Mouse (Mus musculus): ENCODE measurements at regions not wholly inside any gene's neighbourhood (a gene's known extent, or its start where the extent isn't known, plus 50 kb on each side); places are given as distances from the start of the nearest gene placed in this dataset.

DNA sequence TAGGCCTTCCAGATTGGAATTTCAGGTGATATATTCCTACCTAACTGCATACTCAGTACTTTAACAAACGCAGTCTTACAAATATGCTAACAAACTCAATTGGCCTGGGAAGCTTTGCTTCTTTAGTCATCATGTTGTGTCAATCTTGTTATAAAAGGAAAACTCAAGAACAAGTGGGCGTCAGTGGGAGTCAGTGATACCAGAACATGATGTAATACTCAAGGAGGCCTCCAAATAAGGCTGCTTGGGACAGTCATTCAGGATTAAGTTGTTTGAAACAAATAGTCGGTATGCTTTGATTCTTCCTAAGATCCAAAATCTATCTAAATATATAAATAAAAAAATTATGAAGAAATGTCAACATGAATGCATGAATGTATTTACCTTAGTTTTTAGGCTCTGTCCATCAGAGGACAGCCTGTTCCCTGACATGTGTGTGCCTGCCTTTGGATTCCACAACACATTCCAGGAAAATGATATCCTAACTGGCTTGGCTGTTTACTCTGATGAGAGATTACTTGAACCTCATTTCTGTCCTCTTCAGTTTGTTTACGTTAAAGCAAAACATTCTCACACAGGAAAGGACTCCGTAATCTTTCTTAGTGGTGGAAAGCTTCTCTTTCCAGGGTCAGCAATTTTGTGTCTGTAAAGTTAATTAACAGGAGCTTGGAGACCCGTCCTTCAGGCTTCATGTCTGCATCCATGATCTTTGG, 345.7 kb upstream of the Marcks start:
- Histone ChIP-seq H3K27ac (no peak overlapping the region), H3K4me1 (replicated peaks) (no peaks in the 10 kb centered on the region), H3K27me3 (no peaks in the 10 kb centered on the region), H3K4me3 (replicated peaks) (no peak overlapping the region), H3K9me3 (replicated peaks) (no peaks in the 10 kb centered on the region), H3K36me3 (no peaks in the 10 kb centered on the region), H3K4me2 (no peak overlapping the region), H3K9ac (no peak overlapping the region)
- WGBS (ENCODE audit: insufficient replicate concordance) = 57% methylated on average over 6 of the region's 6 CpGs
- no peak for ATAC-seq (ENCODE audit: low read depth)
- no peak for DNase-seq

GRCm38 (mm10) chr10:37483521-37483920, 344.8 kb upstream of the Marcks start:
- H3K27me3 ChIP-seq = no peaks in the 10 kb centered on the region
- WGBS (ENCODE audit: insufficient replicate concordance) = 36% methylated on average over 4 of the region's 4 CpGs
- ATAC-seq (ENCODE audit: low read depth) = no peak

DNA sequence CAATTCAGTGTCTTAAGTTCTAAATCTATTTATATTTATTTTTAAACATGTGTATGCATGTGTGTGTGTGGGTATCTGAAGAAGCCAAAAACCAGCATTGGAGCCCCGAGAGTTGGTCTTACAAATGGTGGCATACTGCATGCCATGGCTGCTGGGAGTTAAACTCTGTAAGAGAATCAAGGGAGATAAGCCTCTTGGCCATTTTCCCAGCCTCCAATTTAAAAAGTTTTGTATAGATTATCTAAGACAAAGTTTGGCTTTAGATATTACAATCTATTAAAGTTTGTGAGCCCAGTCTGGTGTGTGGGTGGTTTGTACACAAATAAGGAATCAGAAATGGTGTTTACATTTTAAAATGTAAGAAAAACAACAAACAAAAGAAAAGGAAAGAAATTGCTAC, 343.2 kb upstream of the Marcks start:
- Histone ChIP-seq H3K27me3 (no peaks in the 10 kb centered on the region), H3K4me1 (replicated peaks) (no peaks in the 10 kb centered on the region), H3K9me3 (replicated peaks) (no peaks in the 10 kb centered on the region), H3K36me3 (no peaks in the 10 kb centered on the region), H3K27ac (no peak overlapping the region), H3K4me3 (replicated peaks) (no peak overlapping the region), H3K4me2 (no peak overlapping the region), H3K9ac (no peak overlapping the region)
- WGBS (ENCODE audit: insufficient replicate concordance) = 61% methylated on average over 1 of the region's 1 CpGs
- DNase-seq = no peak
- ATAC-seq (ENCODE audit: low read depth) = no peak

More at GRCm38 (mm10) chr10:37483521-37483920, 344.8 kb upstream of the Marcks start:
- no peaks in the 10 kb centered on the region for H3K36me3 ChIP-seq
- DNase-seq = no peak
- no peaks in the 10 kb centered on the region for H3K4me1 ChIP-seq (replicated peaks)
- H3K27ac ChIP-seq = no peak overlapping the region
- H3K4me3 ChIP-seq (replicated peaks) = no peak overlapping the region
- no peak overlapping the region for H3K9ac ChIP-seq
- no peaks in the 10 kb centered on the region for H3K9me3 ChIP-seq (replicated peaks)
- H3K4me2 ChIP-seq = no peak overlapping the region

GRCm38 (mm10) chr10:37480331-37480730, 341.6 kb upstream of the Marcks start:
- H3K36me3 ChIP-seq = no peaks in the 10 kb centered on the region
- no peak for DNase-seq

DNA sequence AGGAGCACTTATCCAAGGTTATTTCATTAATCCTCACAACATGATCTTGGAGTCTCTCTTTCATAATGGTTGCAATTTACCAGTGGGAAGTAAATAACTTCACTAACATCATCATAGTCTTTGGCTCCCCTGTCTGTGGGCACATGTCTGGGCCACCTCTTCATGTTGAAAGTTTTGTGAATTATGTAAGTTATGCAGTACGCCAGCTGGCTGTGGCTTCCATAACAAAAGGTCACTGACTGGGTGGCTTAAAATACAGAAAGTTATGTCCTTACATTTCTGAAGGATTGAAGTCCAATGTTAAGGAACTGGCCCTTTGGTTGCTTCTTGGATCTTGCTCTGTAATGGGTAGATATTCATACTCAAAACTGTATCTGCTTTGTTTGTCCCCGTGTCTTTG, 339.4 kb upstream of the Marcks start:
- H3K27me3 ChIP-seq = no peaks in the 10 kb centered on the region
- no peak for DNase-seq

More at GRCm38 (mm10) chr10:37480331-37480730, 341.6 kb upstream of the Marcks start:
- no peak overlapping the region for H3K27ac ChIP-seq
- no peak overlapping the region for H3K4me3 ChIP-seq (replicated peaks)
- H3K4me2 ChIP-seq = no peak overlapping the region
- no peaks in the 10 kb centered on the region for H3K4me1 ChIP-seq (replicated peaks)
- no peaks in the 10 kb centered on the region for H3K27me3 ChIP-seq
- H3K9ac ChIP-seq = no peak overlapping the region
- ATAC-seq (ENCODE audit: low read depth) = no peak
- no peaks in the 10 kb centered on the region for H3K9me3 ChIP-seq (replicated peaks)
- WGBS (ENCODE audit: insufficient replicate concordance) = 57% methylated on average over 1 of the region's 1 CpGs

GRCm38 (mm10) chr10:37473086-37473485, 334.4 kb upstream of the Marcks start:
- no peaks in the 10 kb centered on the region for H3K4me1 ChIP-seq (replicated peaks)
- no peak overlapping the region for H3K4me2 ChIP-seq
- WGBS (ENCODE audit: insufficient replicate concordance) = 67% methylated on average over 5 of the region's 5 CpGs
- H3K36me3 ChIP-seq = no peaks in the 10 kb centered on the region
- H3K9me3 ChIP-seq (replicated peaks) = no peaks in the 10 kb centered on the region
- H3K27ac ChIP-seq = no peak overlapping the region
- no peak overlapping the region for H3K4me3 ChIP-seq (replicated peaks)
- DNase-seq (no peak), ATAC-seq (ENCODE audit: low read depth) (no peak)
- H3K27me3 ChIP-seq = no peaks in the 10 kb centered on the region
- no peak overlapping the region for H3K9ac ChIP-seq

More for the DNA sequence above, 339.4 kb upstream of the Marcks start:
- ATAC-seq (ENCODE audit: low read depth) = no peak
- H3K36me3 ChIP-seq = no peaks in the 10 kb centered on the region
- no peak overlapping the region for H3K27ac ChIP-seq
- 66% methylated on average over 2 of the region's 2 CpGs for WGBS (ENCODE audit: insufficient replicate concordance)
- H3K4me1 ChIP-seq (replicated peaks) = no peaks in the 10 kb centered on the region
- no peak overlapping the region for H3K4me3 ChIP-seq (replicated peaks)
- no peak overlapping the region for H3K9ac ChIP-seq
- no peaks in the 10 kb centered on the region for H3K9me3 ChIP-seq (replicated peaks)
- H3K4me2 ChIP-seq = no peak overlapping the region

DNA sequence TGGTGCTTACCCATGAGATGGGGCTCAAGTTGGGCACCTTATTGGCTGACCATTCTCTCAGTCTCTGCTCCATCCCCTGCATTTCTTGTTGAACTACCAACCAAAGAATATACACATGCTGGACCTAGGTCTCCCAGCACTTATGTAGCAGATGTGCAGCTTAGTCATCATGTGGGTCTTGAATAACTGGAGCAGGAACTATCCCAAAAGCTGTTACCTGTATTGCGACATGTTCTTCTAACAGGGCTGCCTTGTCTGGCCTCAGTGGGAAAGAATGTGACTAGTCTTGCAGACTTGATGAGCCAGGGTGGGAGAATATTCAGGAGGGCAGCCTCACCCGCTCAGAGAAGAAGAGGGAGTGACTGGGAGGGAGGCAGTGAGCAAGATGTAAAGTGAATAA, 318.7 kb upstream of the Marcks start:
- H3K27ac ChIP-seq = no peak overlapping the region
- H3K4me2 ChIP-seq = no peak overlapping the region
- 68% methylated on average over 2 of the region's 2 CpGs for WGBS (ENCODE audit: insufficient replicate concordance)
- H3K9me3 ChIP-seq (replicated peaks) = no peaks in the 10 kb centered on the region
- no peak overlapping the region for H3K4me3 ChIP-seq (replicated peaks)
- DNase-seq (no peak), ATAC-seq (ENCODE audit: low read depth) (no peak)
- H3K27me3 ChIP-seq = no peaks in the 10 kb centered on the region
- no peaks in the 10 kb centered on the region for H3K4me1 ChIP-seq (replicated peaks)
- no peaks in the 10 kb centered on the region for H3K36me3 ChIP-seq
- H3K9ac ChIP-seq = no peak overlapping the region

- no peak overlapping the region for H3K4me3 ChIP-seq (replicated peaks)
- ATAC-seq (ENCODE audit: low read depth) = no peak
- DNase-seq = no peak
Observed at GRCm38 (mm10) chr10:37449894-37450293, 311.2 kb upstream of the Marcks start.

DNA sequence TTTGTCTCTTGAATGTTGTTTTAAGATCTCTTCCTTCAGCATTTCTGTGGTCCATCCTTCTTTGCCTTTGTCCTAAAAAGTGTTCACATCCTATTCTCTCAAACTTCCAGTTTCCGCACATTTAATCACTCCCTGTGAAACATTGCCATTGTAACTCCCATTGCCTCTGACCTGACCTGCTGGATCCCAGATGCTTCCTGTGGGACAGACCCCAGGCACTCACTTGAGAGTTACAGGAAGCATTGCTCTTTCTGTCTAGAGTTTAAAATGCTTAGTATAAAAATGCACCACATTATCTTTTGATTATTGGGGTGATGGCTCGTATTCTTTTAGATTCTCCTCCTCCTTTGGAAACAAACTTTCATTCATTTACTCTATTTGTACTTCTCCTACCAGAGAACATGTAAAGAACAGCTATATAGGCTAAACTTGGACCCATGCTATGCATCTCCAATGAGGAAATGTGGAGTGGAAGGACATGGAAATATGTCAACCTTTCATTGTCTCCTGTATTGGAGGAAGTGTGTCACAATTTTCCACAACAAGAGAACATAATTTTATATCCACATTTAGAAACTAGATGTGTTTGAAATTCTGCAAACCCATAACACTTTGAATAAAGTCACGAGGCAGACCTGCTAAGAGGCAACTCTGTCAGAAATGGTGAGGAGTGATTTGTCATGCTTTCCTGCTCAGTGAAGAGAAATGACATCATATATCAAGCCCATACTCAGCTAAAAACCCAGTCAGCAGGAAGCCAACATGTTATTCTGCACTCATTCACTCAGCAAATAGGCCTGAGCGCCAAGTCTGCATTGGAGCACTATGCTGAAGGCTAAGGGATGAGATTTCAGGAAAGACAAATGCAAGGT, 308.8 kb upstream of the Marcks start:
- Histone ChIP-seq H3K4me3 (replicated peaks) (no peak overlapping the region), H3K9ac (no peak overlapping the region), H3K27ac (no peak overlapping the region), H3K4me1 (replicated peaks) (no peaks in the 10 kb centered on the region), H3K4me2 (no peak overlapping the region), H3K36me3 (no peaks in the 10 kb centered on the region), H3K9me3 (replicated peaks) (no peaks in the 10 kb centered on the region), H3K27me3 (no peaks in the 10 kb centered on the region)
- WGBS (ENCODE audit: insufficient replicate concordance) = 57% methylated on average over 4 of the region's 4 CpGs
- DNase-seq (no peak), ATAC-seq (ENCODE audit: low read depth) (no peak)

More at GRCm38 (mm10) chr10:37449894-37450293, 311.2 kb upstream of the Marcks start:
- H3K36me3 ChIP-seq = no peaks in the 10 kb centered on the region
- WGBS (ENCODE audit: insufficient replicate concordance) = 67% methylated on average over 2 of the region's 2 CpGs
- H3K9ac ChIP-seq = no peak overlapping the region
- no peaks in the 10 kb centered on the region for H3K27me3 ChIP-seq
- no peak overlapping the region for H3K27ac ChIP-seq
- no peaks in the 10 kb centered on the region for H3K4me1 ChIP-seq (replicated peaks)
- H3K4me2 ChIP-seq = no peak overlapping the region
- no peaks in the 10 kb centered on the region for H3K9me3 ChIP-seq (replicated peaks)

DNA sequence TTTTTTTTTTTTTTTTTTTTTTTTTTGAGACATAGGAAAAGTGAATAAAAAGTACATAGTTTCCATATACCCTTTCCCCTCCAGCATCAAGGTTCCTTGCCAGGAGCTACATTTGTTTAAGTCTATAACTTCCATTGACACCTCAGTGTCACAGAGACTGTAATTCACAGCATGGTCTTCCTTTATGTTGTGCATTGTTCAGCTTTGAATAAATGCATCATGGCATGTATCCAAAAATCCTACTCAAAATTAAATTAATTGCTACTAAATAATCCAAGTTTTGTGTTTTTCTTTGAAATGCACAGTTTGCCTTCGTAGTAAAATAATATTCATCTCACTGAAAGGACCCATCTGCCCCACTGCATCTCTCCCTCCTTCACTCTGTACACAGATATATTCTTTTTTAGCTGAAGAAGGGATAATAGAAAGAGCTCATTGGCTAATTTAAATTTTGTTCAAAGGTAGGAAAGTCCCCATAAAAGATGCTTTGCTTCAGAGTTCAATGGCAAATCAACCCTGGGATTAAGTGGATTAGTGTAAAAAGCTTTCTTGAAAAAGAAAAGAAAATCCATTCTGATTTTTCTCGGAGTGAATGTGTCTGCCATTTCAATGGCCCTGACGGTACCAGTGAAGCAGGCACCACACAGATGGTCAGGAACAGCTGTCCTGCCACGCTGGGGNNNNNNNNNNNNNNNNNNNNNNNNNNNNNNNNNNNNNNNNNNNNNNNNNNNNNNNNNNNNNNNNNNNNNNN, 301.3 kb upstream of the Marcks start:
- H3K4me3 ChIP-seq (replicated peaks) = no peak overlapping the region
- H3K27ac ChIP-seq = no peak overlapping the region
- H3K9ac ChIP-seq = no peak overlapping the region
- ATAC-seq (ENCODE audit: low read depth) (no peak), DNase-seq (no peak)
- WGBS (ENCODE audit: insufficient replicate concordance) = 50% methylated on average over 4 of the region's 4 CpGs
- no peaks in the 10 kb centered on the region for H3K9me3 ChIP-seq (replicated peaks)
- no peaks in the 10 kb centered on the region for H3K27me3 ChIP-seq
- no peaks in the 10 kb centered on the region for H3K4me1 ChIP-seq (replicated peaks)
- H3K36me3 ChIP-seq = no peaks in the 10 kb centered on the region
- H3K4me2 ChIP-seq = no peak overlapping the region

- H3K9ac ChIP-seq = no peak overlapping the region
- ATAC-seq (ENCODE audit: low read depth) = no peak
- no peak overlapping the region for H3K4me2 ChIP-seq
- no peak overlapping the region for H3K4me3 ChIP-seq (replicated peaks)
- H3K27ac ChIP-seq = no peak overlapping the region
- H3K27me3 ChIP-seq = no peaks in the 10 kb centered on the region
- 59% methylated on average over 3 of the region's 3 CpGs for WGBS (ENCODE audit: insufficient replicate concordance)
- no peaks in the 10 kb centered on the region for H3K9me3 ChIP-seq (replicated peaks)
- no peaks in the 10 kb centered on the region for H3K36me3 ChIP-seq
- no peaks in the 10 kb centered on the region for H3K4me1 ChIP-seq (replicated peaks)
- no peak for DNase-seq
Observed at GRCm38 (mm10) chr10:37438312-37438711, 299.6 kb upstream of the Marcks start.

All from liver, embryonic 13.5 days (tissue).